Mouse (Mus musculus): Measurements from ENCODE around the gene Gm12355. TPM values are rescaled to one million over a fixed set of nuclear protein-coding genes. Genes with fewer than 3 reads are reported as not detected.

Gm12355 gene
- total RNA-seq, 2 experiments from 2014 or later = 3.0 to 4.2 TPM

- DNase-seq = no peak
- intact Hi-C loops (cut with DNase I) = no loop called here
Observed at GRCm38 (mm10) chr11:98583571-98583970, 41.9 kb downstream of the Gm12355 start.

- no peak for DNase-seq
- intact Hi-C loops (cut with DNase I) = no loop called here
Observed at GRCm38 (mm10) chr11:98583265-98583552, 42.3 kb downstream of the Gm12355 start.

GRCm38 (mm10) chr11:98582551-98583264 lies 42.8 kb downstream of the Gm12355 start:
- intact Hi-C loops (cut with DNase I) = no loop called here

GRCm38 (mm10) chr11:98582030-98582388 lies 43.5 kb downstream of the Gm12355 start:
- intact Hi-C loops (cut with DNase I) = no loop called here
- DNase-seq = no peak

More at GRCm38 (mm10) chr11:98582551-98583264, 42.8 kb downstream of the Gm12355 start:
- no peak for DNase-seq

- no peak for DNase-seq
- intact Hi-C loops (cut with DNase I) = no loop called here
Observed at GRCm38 (mm10) chr11:98581286-98582029, 44.0 kb downstream of the Gm12355 start.

- intact Hi-C loops (cut with DNase I) = no loop called here
- DNase-seq = no peak
Observed at GRCm38 (mm10) chr11:98580301-98581121, 45.0 kb downstream of the Gm12355 start.

- intact Hi-C loops (cut with DNase I) = no loop called here
- no peak for DNase-seq
Observed at GRCm38 (mm10) chr11:98577776-98578175, 47.7 kb downstream of the Gm12355 start.

Other genes with a start within 250 kb of the Gm12355 start
- gene Tcap, start 241.8 kb downstream of the Gm12355 start, total RNA-seq (2021) = 1,000 to 10,000 TPM; 3,291 to 4,304 TPM
- gene Pnmt, start 239.2 kb downstream of the Gm12355 start, total RNA-seq (2021) = 1 to 10 TPM in 1 of 2 experiments, under 1 TPM in 1; 0.89 to 2.1 TPM
- gene Pgap3, start 225.2 kb downstream of the Gm12355 start, total RNA-seq (2021) = 1 to 10 TPM; 1.8 to 2.2 TPM
- gene Erbb2, start 213.2 kb downstream of the Gm12355 start, total RNA-seq (2021) = 1 to 10 TPM; 1.8 to 2.9 TPM
- 10 to 100 TPM; 27.2 to 36.5 TPM for gene Mien1, start 186.7 kb downstream of the Gm12355 start, total RNA-seq (2021)
- gene Grb7, start 179.3 kb downstream of the Gm12355 start, total RNA-seq (2021) = not detected
- gene Ikzf3, start 79.6 kb downstream of the Gm12355 start, total RNA-seq (2021) = 1 to 10 TPM in 1 of 2 experiments, not detected in 1; 1.3 TPM
- gene Zpbp2, start 74.6 kb downstream of the Gm12355 start, total RNA-seq (2021) = not detected
- gene Ormdl3, start 38.3 kb downstream of the Gm12355 start, total RNA-seq (2021) = 10 to 100 TPM; 20.9 to 24.0 TPM
- not detected for gene Lrrc3c, start 27.4 kb downstream of the Gm12355 start, total RNA-seq (2021)
- 10 to 100 TPM in 1 of 2 experiments, 1 to 10 TPM in 1; 1.8 to 22.5 TPM for gene Gsdma3, start 699 bp upstream of the Gm12355 start, total RNA-seq (2021)
- gene Gsdma2, start 21.1 kb upstream of the Gm12355 start, total RNA-seq (2021) = 1 to 10 TPM in 1 of 2 experiments, not detected in 1; 1.7 TPM
- gene Gsdma, start 38.7 kb upstream of the Gm12355 start, total RNA-seq (2021) = under 1 TPM; 0.31 to 0.76 TPM
- 10 to 100 TPM; 88.1 to 91.9 TPM for gene Psmd3, start 56.9 kb upstream of the Gm12355 start, total RNA-seq (2021)
- not detected for gene Csf3, start 75.6 kb upstream of the Gm12355 start, total RNA-seq (2021)
- 10 to 100 TPM; 41.4 to 41.9 TPM for gene Med24, start 103.8 kb upstream of the Gm12355 start, total RNA-seq (2021)
- gene Thra, start 115.0 kb upstream of the Gm12355 start, total RNA-seq (2021) = 10 to 100 TPM; 72.6 to 75.7 TPM
- 100 to 1,000 TPM in 1 of 2 experiments, 10 to 100 TPM in 1; 86.6 to 139 TPM for gene Nr1d1, start 149.7 kb upstream of the Gm12355 start, total RNA-seq (2021)
- gene Msl1, start 169.9 kb upstream of the Gm12355 start, total RNA-seq (2021) = 10 to 100 TPM; 49.0 to 51.4 TPM
- gene Casc3, start 179.2 kb upstream of the Gm12355 start, total RNA-seq (2021) = 10 to 100 TPM; 14.2 to 21.4 TPM
- gene Rapgefl1, start 211.1 kb upstream of the Gm12355 start, total RNA-seq (2021) = under 1 TPM; 0.12 to 0.15 TPM
- gene Wipf2, start 238.0 kb upstream of the Gm12355 start, total RNA-seq (2021) = 1 to 10 TPM; 5.6 to 6.7 TPM